8 mouse cellular contexts compared by ENCODE assay signal in the genomic region with DNA sequence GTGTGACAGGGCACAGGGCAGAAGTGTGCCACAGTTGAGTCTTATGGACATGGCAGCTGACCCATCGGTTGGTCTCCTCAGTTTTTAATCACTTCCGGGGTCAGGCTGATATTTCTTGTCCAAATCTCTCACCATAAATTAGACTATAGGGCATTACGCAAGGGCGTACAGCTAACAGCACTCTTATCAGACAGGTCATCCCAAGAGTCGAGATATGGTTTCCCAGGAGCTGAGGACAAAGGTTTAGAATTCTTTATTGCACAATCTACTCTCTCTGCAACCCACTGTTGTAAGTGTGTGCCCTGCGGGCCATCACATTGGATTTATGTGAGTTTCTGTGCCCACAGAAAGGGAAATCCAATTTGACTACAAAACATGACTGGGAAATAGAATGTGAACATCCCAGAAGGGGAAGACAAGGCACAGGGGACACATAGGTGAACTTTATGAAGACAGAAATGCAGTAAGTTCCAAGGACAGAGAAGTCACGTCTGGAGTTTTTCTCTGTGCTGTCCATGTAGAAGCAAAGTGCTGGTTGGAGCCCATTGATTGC. TPM values are rescaled to one million over a fixed set of nuclear protein-coding genes. Genes with fewer than 3 reads are reported as not detected.
DNase-seq lines count a peak whose midpoint lies in the region; ATAC-seq lines count a peak whose summit lies in the region.

No protein-coding gene starts in this region.

- H3K27ac ChIP-seq in heart, embryonic 12.5 days (ENCODE audit: poor library complexity, severe bottlenecking) = peak overlapping the region; percentile 85
- no peak overlapping the region for H3K27ac ChIP-seq in neural tube, embryonic 12.5 days
- peak overlapping the region; percentile 97 for H3K27ac ChIP-seq in liver, embryonic 12.5 days

- H3K4me3 ChIP-seq in heart, embryonic 12.5 days = peak overlapping the region; percentile 45; the same call in 1 of the 2 replicates
- no peak overlapping the region for H3K4me3 ChIP-seq in neural tube, embryonic 12.5 days
- H3K4me3 ChIP-seq in liver, embryonic 12.5 days = peak overlapping the region; percentile 56

- peak overlapping the region; percentile 73 for H3K4me2 ChIP-seq in heart, embryonic 12.5 days
- H3K4me2 ChIP-seq in neural tube, embryonic 12.5 days (replicated peaks) = peak overlapping the region; percentile 57
- H3K4me2 ChIP-seq in liver, embryonic 12.5 days = peak overlapping the region; percentile 81

- H3K9me3 ChIP-seq in heart, embryonic 12.5 days (replicated peaks) = no peaks in the 10 kb centered on the region
- no peaks in the 10 kb centered on the region for H3K9me3 ChIP-seq in neural tube, embryonic 12.5 days
- H3K9me3 ChIP-seq in liver, embryonic 12.5 days (replicated peaks) = no peaks in the 10 kb centered on the region

- DNase-seq in heart, postnatal 10 days = no peak
- no peak for DNase-seq in neural tube, embryonic 10.5 days (ENCODE audit: extremely low spot score, low spot score)
- DNase-seq in c-Kit-positive CD71-positive TER-119-positive erythroid progenitor cells, embryonic 14.5 days (ENCODE audit: low spot score) = no peak
- DNase-seq in gastrocnemius, postnatal 4 days (ENCODE audit: low spot score in 2 of 2) = no peak

- H3K27me3 ChIP-seq in heart, embryonic 12.5 days (replicated peaks) = no peaks in the 10 kb centered on the region
- H3K27me3 ChIP-seq in neural tube, embryonic 12.5 days (replicated peaks) = no peaks in the 10 kb centered on the region
- H3K27me3 ChIP-seq in liver, embryonic 12.5 days (replicated peaks) = no peaks in the 10 kb centered on the region

- peaks cover 29% of the 10 kb centered on the region for H3K4me1 ChIP-seq in heart, embryonic 12.5 days (replicated peaks)
- 0 out of 2 replicates have a peak, but pooled peaks cover 3% of the 10 kb centered on the region for H3K4me1 ChIP-seq in neural tube, embryonic 12.5 days
- H3K4me1 ChIP-seq in liver, embryonic 12.5 days = peaks cover 58% of the 10 kb centered on the region

- H3K36me3 ChIP-seq in heart, embryonic 12.5 days = no peaks in the 10 kb centered on the region
- no peaks in the 10 kb centered on the region for H3K36me3 ChIP-seq in neural tube, embryonic 12.5 days
- no peaks in the 10 kb centered on the region for H3K36me3 ChIP-seq in liver, embryonic 12.5 days

- WGBS in heart, embryonic 12.5 days = 65% methylated on average over 7 of the region's 7 CpGs
- WGBS in neural tube, embryonic 12.5 days = 87% methylated on average over 7 of the region's 7 CpGs
- WGBS in liver, embryonic 12.5 days (ENCODE audit: insufficient replicate concordance) = 16% methylated on average over 7 of the region's 7 CpGs

- ATAC-seq in heart, embryonic 12.5 days (ENCODE audit: insufficient number of reproducible peaks, low FRiP score) = no peak
- no peak for ATAC-seq in neural tube, embryonic 12.5 days (ENCODE audit: low FRiP score, low read depth)
- no peak for ATAC-seq in liver, embryonic 12.5 days
- ATAC-seq in activated CD4-positive, CD25-positive, alpha-beta regulatory T cell, adult 4 months = no peak

- intact Hi-C loops in heart, postnatal 10 days (cut with DNase I) = loop anchor here (1.0 to 5.0 kb wide), 2 partner anchors 24 to 86 kb away; partner anchors contain the start of genes Scaf4 and Sod1

- H3K9ac ChIP-seq in heart, embryonic 12.5 days = no peak overlapping the region
- H3K9ac ChIP-seq in neural tube, embryonic 12.5 days = no peak overlapping the region
- H3K9ac ChIP-seq in liver, embryonic 12.5 days = peak overlapping the region; percentile 47

RNA-seq across cellular contexts. Expression of gene Sod1, which starts 23.8 kb away (rescaled TPM):
- 875 and 884 TPM in 2 replicates for polyA plus RNA-seq in heart, embryonic 12.5 days (2016; fragmentation: Nextera tagmentation; extraction: Ambion mirVana)
- total RNA-seq in heart, postnatal 10 days (2021) = 100 to 1,000 TPM; 520 to 541 TPM
- polyA plus RNA-seq in neural tube, embryonic 12.5 days (2016; fragmentation: Nextera tagmentation; extraction: Ambion mirVana) = 755 and 767 TPM in 2 replicates
- 1,290 and 1,294 TPM in 2 replicates for polyA plus RNA-seq in liver, embryonic 12.5 days (2016; fragmentation: Nextera tagmentation; extraction: Ambion mirVana)
- polyA plus RNA-seq in activated CD4-positive, CD25-positive, alpha-beta regulatory T cell, adult 4 months (2017; shearing (Covaris generic)) = 1,000 to 10,000 TPM; 1,344 to 1,485 TPM
- 100 to 1,000 TPM; 404 to 416 TPM for total RNA-seq in gastrocnemius, postnatal 4 days (2021)

RNA-seq across cellular contexts. Expression of gene Tiam1, which starts 53.2 kb away (rescaled TPM):
- polyA plus RNA-seq in heart, embryonic 12.5 days (2016; fragmentation: Nextera tagmentation; extraction: Ambion mirVana) = 15.4 and 16.9 TPM in 2 replicates
- 10 to 100 TPM; 11.4 to 12.0 TPM for total RNA-seq in heart, postnatal 10 days (2021)
- 15.7 and 22.2 TPM in 2 replicates for polyA plus RNA-seq in neural tube, embryonic 12.5 days (2016; fragmentation: Nextera tagmentation; extraction: Ambion mirVana)
- polyA plus RNA-seq in liver, embryonic 12.5 days (2016; fragmentation: Nextera tagmentation; extraction: Ambion mirVana) = 6.7 and 9.7 TPM in 2 replicates
- 10 to 100 TPM; 49.7 to 53.9 TPM for polyA plus RNA-seq in activated CD4-positive, CD25-positive, alpha-beta regulatory T cell, adult 4 months (2017; shearing (Covaris generic))
- total RNA-seq in gastrocnemius, postnatal 4 days (2021) = 10 to 100 TPM; 14.5 to 15.5 TPM
